Mouse (Mus musculus): ENCODE data around the gene Ablim2.
A peak's percentile ranks its signal among the peaks of the same experiment; 100 is the strongest.

Gene Ablim2

GRCm38 (mm10) chr5:35811639-35812295 lies 54.1 kb downstream of the Ablim2 start:
- DNase-seq (ENCODE audit: low spot score in 2 of 2), result no peak

DNA sequence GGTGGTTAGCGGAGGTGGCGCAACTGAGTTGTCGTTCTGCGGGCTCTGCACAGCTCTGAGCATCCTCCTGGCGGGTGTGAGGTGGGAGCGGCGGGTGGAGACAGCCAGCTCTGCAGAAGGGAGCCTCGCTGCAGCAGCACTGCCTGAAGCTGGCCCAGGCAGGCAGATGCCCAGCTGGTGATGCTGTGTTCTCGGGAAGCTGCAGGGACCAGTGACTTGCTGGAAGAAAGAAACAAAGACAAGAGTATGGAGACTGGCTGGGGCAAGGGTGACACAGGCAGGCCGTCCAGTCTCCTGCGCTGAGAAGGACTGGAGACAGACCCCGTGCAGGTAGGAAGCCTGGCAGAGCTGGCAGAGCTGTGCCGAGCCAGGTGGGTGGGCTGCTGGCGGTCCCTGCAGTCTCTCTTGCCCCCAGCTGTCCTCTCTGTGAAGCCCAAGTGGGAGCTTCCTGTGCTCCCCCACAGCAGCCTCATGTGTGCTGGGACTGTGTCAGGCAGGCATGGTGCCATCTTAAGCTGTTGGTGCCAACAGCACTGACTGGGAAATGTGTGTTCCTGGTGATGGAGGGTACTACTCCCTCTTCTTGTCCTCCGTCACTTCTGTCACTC lies 56.8 kb downstream of the Ablim2 start:
- no peak for DNase-seq (ENCODE audit: low spot score in 2 of 2)

GRCm38 (mm10) chr5:35815051-35815450 lies 57.4 kb downstream of the Ablim2 start:
- DNase-seq (ENCODE audit: low spot score in 2 of 2), result no peak

GRCm38 (mm10) chr5:35817266-35817665 lies 59.6 kb downstream of the Ablim2 start:
- DNase-seq (ENCODE audit: low spot score in 2 of 2), result no peak

- DNase-seq (ENCODE audit: low spot score in 2 of 2), result no peak
These were observed 60.2 kb downstream of the Ablim2 start for GRCm38 (mm10) chr5:35817882-35818281.

GRCm38 (mm10) chr5:35822721-35823120 lies 65.0 kb downstream of the Ablim2 start:
- DNase-seq (ENCODE audit: low spot score in 2 of 2), result no peak

- DNase-seq (ENCODE audit: low spot score in 2 of 2), result no peak
These were observed 68.8 kb downstream of the Ablim2 start for GRCm38 (mm10) chr5:35826465-35826864.

DNA sequence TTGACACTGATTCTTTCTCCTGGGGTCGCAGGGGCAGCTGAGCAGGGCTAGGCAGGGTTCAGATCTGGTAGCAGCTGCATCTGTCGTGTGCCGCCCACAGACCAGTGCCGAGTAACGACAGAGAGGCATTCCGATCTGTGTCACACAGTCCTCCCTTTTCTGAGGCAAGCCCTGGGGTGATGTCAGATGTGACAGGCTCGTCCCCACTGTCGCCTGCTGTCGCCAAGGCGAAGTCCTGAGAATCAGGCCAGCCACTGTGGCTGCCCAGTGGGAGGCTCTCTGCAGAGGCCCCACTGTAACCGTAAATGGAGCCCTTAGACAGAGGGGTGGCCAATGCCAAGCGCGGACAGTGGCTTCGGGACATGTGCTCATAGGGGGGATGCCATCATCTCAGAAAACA lies 69.4 kb downstream of the Ablim2 start:
- no peak for DNase-seq (ENCODE audit: low spot score in 2 of 2)

- DNase-seq (ENCODE audit: low spot score in 2 of 2), result no peak
These were observed 70.2 kb downstream of the Ablim2 start for GRCm38 (mm10) chr5:35827856-35828255.

GRCm38 (mm10) chr5:35830101-35830500 lies 72.4 kb downstream of the Ablim2 start:
- DNase-seq (ENCODE audit: low spot score in 2 of 2), result no peak

DNA sequence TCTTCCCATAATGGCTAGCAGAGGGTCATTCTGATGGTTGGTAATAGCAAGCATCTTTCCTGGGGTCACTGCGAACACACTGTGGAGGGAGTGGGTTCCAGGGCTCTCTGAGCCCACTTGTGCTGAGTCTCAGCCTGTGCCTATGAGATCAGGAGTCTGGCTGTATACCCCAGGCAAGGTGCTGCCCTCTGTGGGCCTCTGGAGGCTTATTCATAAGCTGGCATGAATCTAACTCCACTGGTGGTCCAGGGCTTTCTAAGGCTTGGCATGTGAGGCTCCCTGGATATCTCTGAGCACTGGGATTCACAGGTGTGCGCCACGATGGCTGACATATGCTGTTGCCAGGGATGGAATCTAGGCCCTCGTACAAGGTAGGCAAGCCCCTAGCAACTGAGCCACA lies 76.2 kb downstream of the Ablim2 start:
- DNase-seq (ENCODE audit: low spot score in 2 of 2), result no peak

DNA sequence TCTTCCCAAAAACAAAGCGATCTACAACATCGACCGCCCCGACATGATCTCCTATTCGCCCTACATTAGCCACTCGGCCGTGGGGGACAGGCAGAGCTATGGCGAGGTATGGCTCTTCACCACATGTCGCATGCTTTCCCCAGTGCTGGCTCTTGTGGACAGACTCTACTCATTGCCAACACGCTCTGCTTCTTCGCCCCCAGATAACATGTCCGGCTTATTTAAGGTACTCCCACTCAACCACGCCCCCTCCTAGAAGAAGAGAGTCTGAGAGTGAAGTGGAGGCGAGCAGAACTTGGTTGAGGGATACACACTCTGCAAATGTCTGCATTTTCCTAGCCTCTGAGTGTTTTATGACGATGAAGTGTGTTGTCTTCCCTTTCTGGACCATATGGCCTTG lies 79.3 kb downstream of the Ablim2 start:
- DNase-seq (ENCODE audit: low spot score in 2 of 2), result no peak

DNA sequence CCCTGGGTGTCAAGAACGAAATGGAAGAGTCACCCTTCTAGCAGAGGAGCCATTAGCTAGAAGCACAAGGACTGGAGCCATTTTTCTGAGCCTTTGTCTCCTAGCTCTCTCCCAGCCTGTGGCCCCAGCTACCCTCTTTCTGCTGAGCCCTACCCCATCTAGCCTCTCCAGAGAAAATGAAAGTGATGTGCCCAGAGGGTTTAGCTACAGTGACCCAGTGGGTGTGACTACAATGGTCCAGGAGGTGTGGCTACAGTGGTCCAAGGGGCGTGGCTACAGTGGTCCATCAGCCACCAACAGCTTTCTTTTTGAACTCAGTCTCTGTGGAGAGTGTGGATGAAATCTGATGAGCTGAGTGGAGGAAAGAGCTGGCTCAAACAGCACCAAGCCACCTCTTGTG lies 81.6 kb downstream of the Ablim2 start:
- no peak for DNase-seq (ENCODE audit: low spot score in 2 of 2)

DNA sequence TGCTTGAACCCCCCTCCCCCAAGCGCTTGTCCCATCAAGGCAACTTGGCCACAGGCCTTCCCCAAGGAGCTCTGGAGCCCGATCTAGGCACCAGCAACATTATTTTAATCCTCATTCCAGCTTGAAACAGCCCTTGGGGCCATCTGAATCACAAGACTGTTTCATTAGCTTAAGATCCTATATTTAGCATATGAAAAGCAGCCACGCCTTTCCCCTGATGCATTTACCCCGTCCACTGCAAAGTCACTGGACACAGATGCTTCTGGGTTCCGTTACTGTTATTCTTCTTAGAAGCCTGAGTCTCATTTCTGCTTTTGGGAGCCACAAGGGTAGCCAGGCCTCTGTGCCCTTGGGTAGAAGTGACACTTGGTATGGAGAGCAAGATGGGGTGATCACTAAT lies 93.8 kb downstream of the Ablim2 start:
- DNase-seq (ENCODE audit: low spot score in 2 of 2), result no peak

DNA sequence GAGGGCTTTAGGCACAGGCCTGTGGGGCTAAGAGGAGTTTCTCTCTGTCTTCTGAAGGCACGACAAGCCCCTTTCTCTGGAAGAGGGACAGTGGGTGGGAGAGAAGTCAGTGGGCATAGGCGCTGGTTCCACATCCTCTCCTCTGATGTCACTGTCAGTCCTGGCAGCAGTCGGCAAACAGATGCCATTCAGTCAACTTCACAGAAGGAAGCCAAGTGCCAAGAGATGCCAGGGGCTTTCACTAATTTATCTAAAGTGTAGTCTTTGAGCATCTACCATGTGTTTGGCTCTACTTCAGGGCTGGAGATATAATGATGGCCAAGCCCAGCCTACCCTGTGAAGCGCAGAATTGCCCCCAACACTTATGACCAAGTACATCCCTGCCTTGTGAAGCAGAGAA lies 95.8 kb downstream of the Ablim2 start:
- DNase-seq (ENCODE audit: low spot score in 2 of 2), result no peak

DNA sequence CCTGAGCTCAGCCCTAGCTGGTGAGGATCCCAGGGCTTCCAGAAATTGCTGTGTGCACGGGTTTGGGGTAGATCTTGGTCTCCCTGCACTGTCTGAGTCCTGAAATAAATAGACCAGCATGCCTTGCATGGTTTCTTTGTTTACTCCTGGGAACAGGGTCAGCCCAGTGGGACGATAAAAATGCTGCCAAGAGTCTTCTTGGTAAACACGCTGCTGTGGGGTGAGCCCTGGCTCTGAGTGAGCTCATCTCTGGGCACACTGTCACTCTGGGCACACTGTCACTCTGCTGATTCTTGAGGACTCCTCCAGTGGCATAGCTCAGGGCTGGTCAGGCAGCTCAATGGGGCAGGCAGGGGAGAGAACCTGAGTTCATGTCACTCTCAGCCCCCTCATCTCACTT lies 98.6 kb downstream of the Ablim2 start:
- no peak for DNase-seq (ENCODE audit: low spot score in 2 of 2)

DNA sequence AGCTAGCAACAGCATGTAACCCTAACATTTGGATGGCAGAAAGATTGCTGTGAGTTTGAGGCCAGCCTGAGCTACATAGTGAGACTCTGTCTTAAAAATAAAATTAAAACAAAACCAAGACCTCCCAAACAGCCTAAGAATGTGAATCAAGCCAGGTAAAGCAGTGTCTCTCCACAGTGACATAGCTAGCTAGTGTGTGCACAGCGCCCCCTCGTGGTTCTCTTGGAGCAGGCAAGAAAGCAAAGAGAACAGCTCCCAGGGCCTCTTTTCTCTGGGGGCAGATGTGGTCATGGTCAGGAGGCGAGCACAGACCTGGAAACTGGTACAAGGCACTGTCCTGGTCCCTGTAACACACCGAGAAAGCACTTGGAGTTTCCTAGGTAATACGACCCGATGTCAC lies 100.4 kb downstream of the Ablim2 start:
- peak; percentile 43 to 76 for DNase-seq (ENCODE audit: low spot score in 2 of 2)

DNA sequence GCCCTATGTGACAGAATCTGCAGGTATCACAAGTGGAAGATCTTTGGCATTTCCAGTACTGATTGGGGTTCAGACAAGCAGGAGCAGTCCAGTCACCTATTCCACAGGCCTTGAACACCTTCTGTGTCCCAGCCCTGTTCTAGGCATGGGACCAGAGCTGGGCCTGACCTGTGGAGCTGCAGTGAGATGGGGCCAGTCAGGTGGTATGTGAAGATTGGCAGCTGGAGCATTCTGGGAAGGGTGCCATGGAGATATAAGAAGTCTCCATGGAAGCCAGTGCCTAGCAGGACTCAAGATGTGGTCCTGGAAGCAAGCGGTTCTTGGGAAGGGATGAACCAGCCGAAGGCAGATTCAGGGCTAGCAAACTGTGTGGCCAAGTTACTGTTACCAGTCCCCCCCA lies 103.8 kb downstream of the Ablim2 start:
- no peak for DNase-seq (ENCODE audit: low spot score in 2 of 2)

DNA sequence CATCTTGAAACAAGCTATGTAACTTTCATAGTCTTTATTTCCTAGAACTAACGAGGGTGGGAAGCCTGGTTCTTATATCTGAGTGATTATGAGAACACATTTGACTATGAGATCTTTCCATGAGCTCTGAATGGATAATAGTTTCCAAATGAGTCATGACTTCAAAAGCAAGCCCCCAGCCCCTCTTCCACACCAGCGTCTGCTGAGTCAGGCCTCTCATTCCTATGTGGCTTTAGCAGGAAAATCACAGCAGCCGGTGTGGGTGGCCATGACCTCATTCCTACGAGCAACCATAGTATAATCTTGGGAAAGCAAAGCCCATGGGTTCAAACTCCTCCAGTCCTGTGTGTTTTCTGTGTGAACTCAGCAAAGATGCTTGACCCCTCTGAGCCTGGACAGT lies 112.3 kb downstream of the Ablim2 start:
- DNase-seq (ENCODE audit: low spot score in 2 of 2), result no peak

- DNase-seq (ENCODE audit: low spot score in 2 of 2), result peak in 1 of 2 experiments; percentile 48
These were observed 112.8 kb downstream of the Ablim2 start for GRCm38 (mm10) chr5:35870408-35871012.

DNA sequence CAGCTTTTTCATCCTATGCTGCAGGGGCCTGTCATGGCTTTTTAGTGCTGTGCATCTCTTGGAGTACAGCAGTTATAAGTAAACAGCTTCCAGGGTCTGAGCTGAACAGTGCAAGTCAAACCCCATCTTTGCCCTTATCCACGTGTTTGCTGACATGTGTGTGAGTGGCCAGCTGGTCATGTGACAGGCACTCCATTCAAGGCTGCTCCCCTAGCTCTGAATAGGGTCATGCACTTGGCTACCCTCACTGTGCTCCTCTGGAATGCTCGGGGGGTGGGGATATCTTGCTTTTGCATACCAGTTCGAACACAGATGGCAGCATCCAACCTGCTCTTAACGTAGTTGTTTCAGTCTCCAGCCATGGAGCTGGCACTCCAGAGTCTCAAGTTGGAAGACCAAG lies 115.7 kb downstream of the Ablim2 start:
- DNase-seq (ENCODE audit: low spot score in 2 of 2), result no peak

- no peak for DNase-seq (ENCODE audit: low spot score in 2 of 2)
These were observed 118.6 kb downstream of the Ablim2 start for GRCm38 (mm10) chr5:35876236-35876635.

DNA sequence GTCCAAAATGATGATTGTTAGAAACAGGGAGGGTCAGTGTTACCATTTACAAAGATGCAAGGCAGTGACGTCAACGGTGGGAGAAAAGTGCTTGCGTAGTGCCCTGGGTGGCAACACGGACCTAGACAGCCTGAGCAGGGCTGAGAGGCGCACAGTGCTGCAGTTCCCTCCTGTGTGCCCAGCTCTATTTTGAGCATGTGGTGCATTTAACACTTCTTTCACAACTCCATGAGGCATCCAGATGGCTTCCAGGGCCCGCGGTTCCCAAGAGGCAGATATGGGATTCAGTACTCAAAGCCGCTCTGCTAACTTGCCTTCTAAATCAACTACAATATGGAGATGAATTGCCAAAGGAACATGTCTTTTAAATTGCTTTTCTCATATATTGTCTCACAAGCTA lies 121.5 kb downstream of the Ablim2 start:
- DNase-seq (ENCODE audit: low spot score in 2 of 2), result no peak
